8 mouse cellular contexts compared by ENCODE assay signal in the genomic region with DNA sequence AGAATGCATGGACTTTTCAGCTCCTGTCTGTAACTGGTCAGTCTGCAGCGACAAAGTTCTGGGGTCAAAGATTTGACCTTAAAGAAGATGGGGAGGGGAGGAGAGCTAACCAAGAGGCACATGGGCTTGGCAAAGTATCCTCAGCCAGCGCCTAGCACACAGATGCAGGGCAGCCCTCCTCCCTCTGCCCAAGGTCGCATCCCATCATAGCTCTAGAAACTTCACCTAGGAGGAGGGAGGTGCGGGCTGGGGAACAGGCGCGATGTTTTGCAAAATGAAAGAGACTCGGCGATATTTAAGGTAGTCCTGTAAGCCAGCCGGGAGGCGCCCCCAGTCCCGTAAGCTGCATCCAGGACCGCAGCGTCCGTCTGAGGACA. TPM values are rescaled to one million over a fixed set of nuclear protein-coding genes. Genes with fewer than 3 reads are reported as not detected.
DNase-seq lines count a peak whose midpoint lies in the region; ATAC-seq and TF ChIP-seq lines count a peak whose summit lies in the region.

No protein-coding gene starts in this region.

- TF ChIP-seq EP300 in heart, postnatal 0 days (IDR thresholded peaks at IDR 0.05; ENCODE audit: low read depth), result no peak

- H3K4me1 ChIP-seq in kidney, adult 2 months (ENCODE audit: control insufficient read depth, insufficient read depth, low read length), result no peaks in the 10 kb centered on the region
- H3K4me1 ChIP-seq in brown adipose tissue, adult 24 weeks (ENCODE audit: control insufficient read depth, insufficient read depth, insufficient read length, low read length), result no peaks in the 10 kb centered on the region
- 0 out of 2 replicates have a peak, but pooled peaks cover 5% of the 10 kb centered on the region for H3K4me1 ChIP-seq in heart, postnatal 0 days (ENCODE audit: control insufficient read depth, insufficient read depth)
- peaks cover 3% of the 10 kb centered on the region; the same call in 1 of the 2 replicates for H3K4me1 ChIP-seq in midbrain, embryonic 11.5 days (ENCODE audit: control insufficient read depth, insufficient read depth, low read length)

- 4% methylated on average over 14 of the region's 14 CpGs for WGBS in kidney, adult 2 months
- WGBS in heart, postnatal 0 days, result 4% methylated on average over 14 of the region's 14 CpGs
- 3% methylated on average over 14 of the region's 14 CpGs for WGBS in midbrain, embryonic 11.5 days

- peak overlapping the region; percentile 52; the same call in 1 of the 2 replicates for H3K9ac ChIP-seq in heart, postnatal 0 days (replicated peaks; ENCODE audit: low read depth, low read length)
- H3K9ac ChIP-seq in midbrain, embryonic 11.5 days (ENCODE audit: low read length), result peak overlapping the region; percentile 71

- peak overlapping the region; percentile 96 for H3K4me2 ChIP-seq in heart, postnatal 0 days (ENCODE audit: low read depth, low read length)
- peak overlapping the region; percentile 98 for H3K4me2 ChIP-seq in midbrain, embryonic 11.5 days

- no peak for TF ChIP-seq POLR2A in kidney, adult 2 months (IDR thresholded peaks at IDR 0.05; ENCODE audit: low read depth, low read length)

- peak; percentile 4 for DNase-seq in kidney, adult 2 months
- no peak for DNase-seq in kidney, adult 8-10 months
- no peak for DNase-seq in heart, postnatal 0 days (ENCODE audit: low spot score)
- peak; percentile 85 for DNase-seq in midbrain, embryonic 11.5 days (ENCODE audit: low spot score, missing footprints)
- no peak for DNase-seq in layer of hippocampus, adult 8-10 months (ENCODE audit: low spot score in 2 of 2)
- no peak for DNase-seq in frontal cortex, postnatal 10 days (ENCODE audit: low spot score in 2 of 2)
- no peak for DNase-seq in right cerebral cortex, postnatal 10 days (ENCODE audit: low spot score in 2 of 2)

- no peak for ATAC-seq in heart, postnatal 0 days (ENCODE audit: insufficient read depth, low read depth)
- peak; percentile 16; the same call in 1 of the 2 replicates for ATAC-seq in midbrain, embryonic 11.5 days (ENCODE audit: low FRiP score)

- TF ChIP-seq CTCF in kidney, adult 2 months (conservative IDR thresholded peaks at IDR 0.05; ENCODE audit: insufficient read depth, insufficient read length, low read depth, low read length), result no peak
- TF ChIP-seq CTCF in heart, postnatal 0 days (IDR thresholded peaks at IDR 0.05; ENCODE audit: low read depth), result no peak

- H3K4me3 ChIP-seq in kidney, adult 2 months (ENCODE audit: insufficient read depth, low read depth, low read length), result peak overlapping the region; percentile 74
- H3K4me3 ChIP-seq in brown adipose tissue, adult 24 weeks (ENCODE audit: insufficient read depth, low read depth, low read length), result peak overlapping the region; percentile 57
- H3K4me3 ChIP-seq in heart, postnatal 0 days (ENCODE audit: low read depth, low read length), result peak overlapping the region; percentile 65
- peak overlapping the region; percentile 66 for H3K4me3 ChIP-seq in midbrain, embryonic 11.5 days (ENCODE audit: low read depth, low read length)

- H3K36me3 ChIP-seq in kidney, adult 2 months (ENCODE audit: control insufficient read depth, insufficient read depth, low read length), result no peaks in the 10 kb centered on the region
- H3K36me3 ChIP-seq in heart, postnatal 0 days (replicated peaks; ENCODE audit: control insufficient read depth, insufficient read depth, low read length), result no peaks in the 10 kb centered on the region
- H3K36me3 ChIP-seq in midbrain, embryonic 11.5 days (ENCODE audit: control insufficient read depth, insufficient read depth, low read length), result no peaks in the 10 kb centered on the region

- H3K9me3 ChIP-seq in heart, postnatal 0 days (replicated peaks; ENCODE audit: control insufficient read depth, low read length), result no peaks in the 10 kb centered on the region
- no peaks in the 10 kb centered on the region for H3K9me3 ChIP-seq in midbrain, embryonic 11.5 days (ENCODE audit: control insufficient read depth, low read length)

- H3K27me3 ChIP-seq in kidney, adult 2 months (replicated peaks; ENCODE audit: control insufficient read depth, insufficient read depth, low read length), result 0 out of 2 replicates have a peak, but pooled peaks cover 1% of the 10 kb centered on the region
- peaks cover 36% of the 10 kb centered on the region; the same call in 1 of the 2 replicates for H3K27me3 ChIP-seq in heart, postnatal 0 days (ENCODE audit: control insufficient read depth, insufficient read depth, low read length)
- peaks cover 28% of the 10 kb centered on the region for H3K27me3 ChIP-seq in midbrain, embryonic 11.5 days (ENCODE audit: control insufficient read depth, insufficient read depth, low read length)

- H3K27ac ChIP-seq in kidney, adult 2 months (ENCODE audit: insufficient read depth, low read depth, low read length), result peak overlapping the region; percentile 79
- H3K27ac ChIP-seq in brown adipose tissue, adult 24 weeks (replicated peaks; ENCODE audit: low read depth, low read length), result no peak overlapping the region
- H3K27ac ChIP-seq in heart, postnatal 0 days (ENCODE audit: low read depth), result no peak overlapping the region
- H3K27ac ChIP-seq in midbrain, embryonic 11.5 days (ENCODE audit: low read depth, low read length), result no peak overlapping the region

RNA-seq across cellular contexts. Expression of a gene that starts 0.5 kb away (rescaled TPM):
- polyA plus RNA-seq in kidney, adult 2 months (2012; rRNA removed), result 3.2 and 3.5 TPM in 2 replicates
- polyA plus RNA-seq in brown adipose tissue, adult 24 weeks (2012; ENCODE audit: insufficient read depth, insufficient read length, missing spikeins), result 0.54 and 0.63 TPM in 2 replicates
- total RNA-seq in heart, postnatal 0 days (2014; rRNA removed; ENCODE audit: low replicate concordance), result 1.1 and 3.3 TPM in 2 replicates
- polyA plus RNA-seq in heart, postnatal 0 days (2015; fragmentation: Nextera tagmentation; extraction: Ambion mirVana), result 0.22 and 0.38 TPM in 2 replicates
- 0.92 and 0.98 TPM in 2 replicates for polyA plus RNA-seq in midbrain, embryonic 11.5 days (2014; fragmentation: Nextera tagmentation; extraction: Ambion mirVana)
- 1 to 10 TPM; 2.8 to 5.7 (median 3.1) TPM for total RNA-seq in layer of hippocampus, adult 8-10 months (2022)

RNA-seq across cellular contexts. Expression of a gene that starts 6.8 kb away (rescaled TPM):
- polyA plus RNA-seq in kidney, adult 2 months (2012; rRNA removed), result not detected in 2 replicates
- polyA plus RNA-seq in brown adipose tissue, adult 24 weeks (2012; ENCODE audit: insufficient read depth, insufficient read length, missing spikeins), result not detected in 2 replicates
- total RNA-seq in heart, postnatal 0 days (2014; rRNA removed; ENCODE audit: low replicate concordance), result not detected in 2 replicates
- not detected in 2 replicates for polyA plus RNA-seq in heart, postnatal 0 days (2015; fragmentation: Nextera tagmentation; extraction: Ambion mirVana)
- not detected in 2 replicates for polyA plus RNA-seq in midbrain, embryonic 11.5 days (2014; fragmentation: Nextera tagmentation; extraction: Ambion mirVana)
- total RNA-seq in layer of hippocampus, adult 8-10 months (2022), result not detected

Comparison
In these comparisons a context has a peak if more than half of its experiments do, and no peak if none do; other contexts are left out.
1. DNase-seq: peak in kidney, adult 2 months (single experiment) and midbrain, embryonic 11.5 days (single experiment); none in kidney, adult 8-10 months (0 of 2), heart, postnatal 0 days (single experiment), layer of hippocampus, adult 8-10 months (0 of 2), frontal cortex, postnatal 10 days (0 of 2) and right cerebral cortex, postnatal 10 days (0 of 2).
2. Peak in every context shown above with its lines, with median percentiles within 50 percentile points of each other: H3K4me3 ChIP-seq.